Mouse (Mus musculus): ENCODE measurements around the gene Pla2g15. TPM values are rescaled to one million over a fixed set of nuclear protein-coding genes. Genes with fewer than 3 reads are reported as not detected.

Gene Pla2g15
- polyA plus RNA-seq, 1 experiment from 2014 or later = 135 TPM

- H3K27ac ChIP-seq = peak overlapping the region; percentile 49
Measured at GRCm38 (mm10) chr8:106210035-106210731, 60.0 kb downstream of the Pla2g15 start.

GRCm38 (mm10) chr8:106210821-106211345 lies 60.7 kb downstream of the Pla2g15 start, which contains the start of the genes Slc7a6os and Prmt7:
Slc7a6os (minus strand) TSS chr8:106210935.
Prmt7 (plus strand) TSS chr8:106210936.
- Histone ChIP-seq H3K27ac (peak within 1 kb of the TSS; percentile 51), H3K36me3 (ENCODE audit: inconsistent target) (peaks cover 6% of the 10 kb centered on the region; the same call in 1 of the 2 replicates), H3K4me3 (ENCODE audit: inconsistent target) (peak within 1 kb of the TSS; percentile 79), H3K79me2 (ENCODE audit: inconsistent target) (peaks cover 54% of the 10 kb centered on the region)
- WGBS (ENCODE audit: missing documents) = under 1% methylated on average over 51 of the region's 52 CpGs

More at GRCm38 (mm10) chr8:106210035-106210731, 60.0 kb downstream of the Pla2g15 start:
- under 1% methylated on average over 35 of the region's 35 CpGs for WGBS (ENCODE audit: missing documents)
- Histone ChIP-seq H3K79me2 (ENCODE audit: inconsistent target) (peaks cover 61% of the 10 kb centered on the region), H3K36me3 (ENCODE audit: inconsistent target) (peaks cover 6% of the 10 kb centered on the region; the same call in 1 of the 2 replicates), H3K4me3 (ENCODE audit: inconsistent target) (peak overlapping the region; percentile 79)

- Histone ChIP-seq H3K4me3 (ENCODE audit: inconsistent target) (peak overlapping the region; percentile 79), H3K79me2 (ENCODE audit: inconsistent target) (peaks cover 51% of the 10 kb centered on the region), H3K36me3 (ENCODE audit: inconsistent target) (peaks cover 6% of the 10 kb centered on the region; the same call in 1 of the 2 replicates), H3K27ac (peak overlapping the region; percentile 51)
- WGBS (ENCODE audit: missing documents) = 6% methylated on average over 13 of the region's 13 CpGs
Measured at GRCm38 (mm10) chr8:106211421-106211820, 61.2 kb downstream of the Pla2g15 start.

GRCm38 (mm10) chr8:106213959-106214358 lies 63.8 kb downstream of the Pla2g15 start:
- 97% methylated on average over 3 of the region's 3 CpGs for WGBS (ENCODE audit: missing documents)
- Histone ChIP-seq H3K79me2 (ENCODE audit: inconsistent target) (peaks cover 26% of the 10 kb centered on the region), H3K4me3 (ENCODE audit: inconsistent target) (no peak overlapping the region), H3K27ac (no peak overlapping the region), H3K36me3 (ENCODE audit: inconsistent target) (0 out of 2 replicates have a peak, but pooled peaks cover 3% of the 10 kb centered on the region)

Other genes starting within 250 kb of the Pla2g15 start
- 16.3 to 17.5 TPM (median 16.4 TPM) in 3 replicates for gene Pskh1, start 250.0 kb upstream of the Pla2g15 start, polyA plus RNA-seq (2018)
- not detected in 3 replicates for gene Ctrl, start 216.5 kb upstream of the Pla2g15 start, polyA plus RNA-seq (2018)
- 51.8 to 210 TPM (median 105 TPM) in 3 replicates for gene Psmb10, start 212.0 kb upstream of the Pla2g15 start, polyA plus RNA-seq (2018)
- gene Lcat, start 207.0 kb upstream of the Pla2g15 start, polyA plus RNA-seq (2018) = 0.10 to 0.28 TPM in 2 of 3 replicates, not detected in the other
- gene Slc12a4, start 184.3 kb upstream of the Pla2g15 start, polyA plus RNA-seq (2018) = 16.1 to 37.5 TPM (median 23.1 TPM) in 3 replicates
- 0.10 to 0.34 TPM in 2 of 3 replicates, not detected in the other for gene Dpep3, start 171.0 kb upstream of the Pla2g15 start, polyA plus RNA-seq (2018)
- gene Dus2, start 159.1 kb upstream of the Pla2g15 start, polyA plus RNA-seq (2018) = 7.6 to 13.0 TPM (median 7.7 TPM) in 3 replicates
- gene Dpep2nb, start 144.4 kb upstream of the Pla2g15 start, polyA plus RNA-seq (2018) = not detected in 3 replicates
- 10.2 to 19.4 TPM (median 15.9 TPM) in 3 replicates for gene Ddx28, start 138.5 kb upstream of the Pla2g15 start, polyA plus RNA-seq (2018)
- 21.3 to 25.2 TPM (median 22.3 TPM) in 3 replicates for gene Nfatc3, start 91.6 kb upstream of the Pla2g15 start, polyA plus RNA-seq (2018)
- not detected in 3 replicates for gene Esrp2, start 13.4 kb upstream of the Pla2g15 start, polyA plus RNA-seq (2018)
- gene Slc7a6, start 18.5 kb downstream of the Pla2g15 start, polyA plus RNA-seq (2018) = 4.4 to 10.2 TPM (median 4.9 TPM) in 3 replicates
- 28.1 to 38.1 TPM (median 29.3 TPM) in 3 replicates for gene Slc7a6os, start 60.5 kb downstream of the Pla2g15 start, polyA plus RNA-seq (2018)
- 9.7 to 30.4 TPM (median 17.5 TPM) in 3 replicates for gene Prmt7, start 60.5 kb downstream of the Pla2g15 start, polyA plus RNA-seq (2018)
- gene Smpd3, start 187.6 kb downstream of the Pla2g15 start, polyA plus RNA-seq (2018) = 0.68 to 1.6 TPM (median 1.0 TPM) in 3 replicates